Mouse (Mus musculus) kidney, adult 2 months (tissue): ENCODE results near the gene P3h4. TPM values are rescaled to one million over a fixed set of nuclear protein-coding genes. Genes with fewer than 3 reads are reported as not detected.

Experiments used
- DNase-seq: peaks from one replicate; pipeline ENCODE4 v3.0.0; 2021
- H3K27ac ChIP-seq: fragments of 200-500 bp; 2 replicates; pipeline ENCODE4 v1.5.1; 2012; ENCODE audit warnings: low read depth, low read length, control low read depth, inconsistent platforms; ENCODE audit not compliant: insufficient read depth
- H3K27me3 ChIP-seq: fragments of 200-500 bp; replicated peaks from 2 replicates; pipeline ENCODE4 v1.6.1; 2012; ENCODE audit warnings: mild to moderate bottlenecking, moderate library complexity, low read length, inconsistent platforms; ENCODE audit not compliant: control insufficient read depth, insufficient read depth
- H3K36me3 ChIP-seq: fragments of 200-500 bp; 2 replicates; pipeline ENCODE4 v1.6.1; 2012; ENCODE audit warnings: mild to moderate bottlenecking, moderate library complexity, low read length, inconsistent platforms; ENCODE audit not compliant: control insufficient read depth, insufficient read depth
- H3K4me1 ChIP-seq: fragments of 200-500 bp; 2 replicates; pipeline ENCODE4 v1.6.1; 2011; ENCODE audit warnings: low read length; ENCODE audit not compliant: control insufficient read depth, insufficient read depth
- H3K4me3 ChIP-seq: fragments of 200-500 bp; 2 replicates; pipeline ENCODE4 v1.5.1; 2011; ENCODE audit warnings: mild to moderate bottlenecking, low read depth, low read length, control low read depth; ENCODE audit not compliant: insufficient read depth
- CTCF ChIP-seq: fragments of 200-500 bp; conservative IDR thresholded peaks from 2 replicates; pipeline ENCODE4 v1.5.1; 2011; ENCODE audit warnings: low read depth, mild to moderate bottlenecking, control low read depth, low read length, moderate library complexity, mixed read lengths; ENCODE audit not compliant: insufficient read depth, insufficient read length
- POLR2A ChIP-seq: fragments of 200-500 bp; IDR thresholded peaks from one replicate; pipeline ENCODE4 v1.6.1; 2011; ENCODE audit warnings: low read depth, low read length, control low read depth
- WGBS: fragments of 180-500 bp; shearing (Covaris S2); methylation state at CpG from one replicate; pipeline ENCODE4 v1.1.7; 2018; 5-methylcytosine and 5-hydroxymethylcytosine counted together
- polyA plus RNA-seq: library from polyadenylated mRNA; depleted of rRNA; stranded (reverse); fragments of >200 nt; gene quantifications from 2 replicates; pipeline ENCODE4 v1.2.3, GENCODE M21; 2012

P3h4 gene
- polyA plus RNA-seq, 1 experiment, result 11.9 TPM

DNA sequence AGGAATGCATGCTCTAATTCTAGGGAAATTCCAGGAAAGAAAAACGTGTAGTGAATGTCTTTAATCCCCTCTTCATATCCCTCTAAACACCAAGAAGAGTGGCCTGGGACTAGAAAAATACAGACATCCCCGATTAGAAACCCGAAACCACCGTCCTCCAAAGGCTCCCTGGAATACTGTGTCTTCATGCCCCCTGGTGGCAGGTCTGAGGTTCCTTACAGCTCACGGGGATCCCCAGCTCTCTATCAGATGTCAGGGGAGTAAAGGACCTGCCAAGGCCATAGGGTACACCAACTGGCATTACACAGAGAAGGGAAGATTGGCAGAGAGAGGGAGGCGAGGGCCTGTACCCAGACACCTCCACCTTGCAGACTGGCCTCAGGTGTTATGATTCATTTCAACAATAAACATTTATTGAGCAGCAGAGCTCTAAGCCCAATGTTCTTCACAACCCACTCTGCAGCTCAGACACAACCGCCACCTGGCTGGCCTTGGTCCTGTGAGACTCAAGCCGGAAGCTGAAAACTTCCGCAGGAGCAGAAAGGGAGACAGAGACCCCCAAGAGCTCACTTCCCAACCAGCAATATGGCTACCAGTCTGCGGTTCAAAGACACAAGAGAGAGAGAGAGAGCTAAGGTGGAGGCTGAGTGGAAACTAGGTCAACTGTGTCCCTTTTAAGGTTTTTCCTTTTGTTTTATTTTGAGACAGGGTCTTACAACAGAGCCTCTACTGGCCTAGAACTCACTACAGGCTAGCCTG, 6.4 kb downstream of the P3h4 start:
- Histone ChIP-seq H3K27me3 (no peaks in the 10 kb centered on the region), H3K27ac (no peak overlapping the region), H3K36me3 (no peaks in the 10 kb centered on the region), H3K4me3 (no peak overlapping the region), H3K4me1 (peaks cover 2% of the 10 kb centered on the region; the same call in 1 of the 2 replicates)
- DNase-seq, result peak; percentile 83
- TF ChIP-seq CTCF (peak; percentile 83), POLR2A (no peak)
- 41% methylated on average over 10 of the region's 10 CpGs for WGBS

DNA sequence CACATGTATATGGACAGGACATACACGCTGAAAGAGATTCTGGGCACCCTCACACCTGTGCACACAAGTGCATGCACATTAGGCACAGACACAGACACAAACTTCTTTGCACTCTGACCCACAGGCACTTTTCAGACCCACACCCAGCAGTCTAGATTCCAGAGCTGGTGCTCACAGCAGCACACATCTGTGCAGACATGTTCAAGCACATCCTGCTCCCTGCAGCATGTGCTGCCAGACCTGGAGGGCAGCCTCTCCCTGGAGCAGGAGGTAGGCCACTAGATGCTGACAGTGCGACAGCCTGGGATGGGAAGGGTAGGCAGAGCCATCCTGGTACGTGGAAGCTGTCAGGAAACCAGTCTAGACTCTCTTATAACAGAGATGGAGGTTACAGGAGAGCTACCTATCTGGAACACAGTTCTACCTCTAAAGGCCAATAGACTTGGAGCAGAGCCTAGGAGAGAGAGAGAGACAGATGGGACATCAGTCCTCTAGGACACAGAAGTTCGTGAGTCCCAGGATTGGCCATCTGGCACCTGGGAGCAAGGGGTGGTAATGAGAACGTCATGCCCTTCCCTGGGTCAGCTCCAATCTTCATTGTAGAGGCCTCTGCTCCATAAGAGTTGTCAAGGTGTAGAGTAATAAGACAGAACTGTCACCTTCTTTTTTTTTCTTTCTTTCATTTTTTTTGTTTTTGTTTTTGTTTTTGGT, 7.5 kb downstream of the P3h4 start:
- WGBS, result 93% methylated on average over 5 of the region's 5 CpGs
- Histone ChIP-seq H3K4me3 (no peak overlapping the region), H3K4me1 (peaks cover 7% of the 10 kb centered on the region; the same call in 1 of the 2 replicates), H3K27ac (no peak overlapping the region), H3K27me3 (no peaks in the 10 kb centered on the region), H3K36me3 (no peaks in the 10 kb centered on the region)
- no peak for DNase-seq
- TF ChIP-seq CTCF, result no peak
- TF ChIP-seq POLR2A, result no peak

DNA sequence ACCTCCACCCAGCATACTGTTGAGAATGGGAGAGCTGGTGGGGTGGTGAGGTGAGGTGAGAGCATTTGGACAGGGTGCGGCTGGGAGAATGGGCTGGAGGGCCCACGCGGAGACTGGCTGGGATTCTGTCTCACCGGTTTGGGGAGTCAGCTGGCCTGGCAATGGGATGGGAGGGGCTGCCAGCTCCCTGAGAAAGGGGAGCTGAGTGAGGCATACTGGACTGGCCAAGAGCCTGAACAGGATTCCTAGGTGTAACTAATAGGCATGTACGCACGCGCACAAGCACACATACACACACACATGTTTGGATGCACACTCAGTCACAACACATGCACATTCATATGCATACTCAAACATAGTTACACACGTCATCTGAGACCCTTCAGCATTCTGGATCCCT, 8.4 kb downstream of the P3h4 start:
- no peak for DNase-seq
- H3K27ac ChIP-seq, result no peak overlapping the region
- WGBS, result 83% methylated on average over 8 of the region's 8 CpGs

GRCm38 (mm10) chr11:100404456-100405074, 10.1 kb downstream of the P3h4 start:
- Histone ChIP-seq H3K36me3 (no peaks in the 10 kb centered on the region), H3K4me1 (peaks cover 7% of the 10 kb centered on the region; the same call in 1 of the 2 replicates), H3K4me3 (no peak overlapping the region), H3K27ac (no peak overlapping the region), H3K27me3 (no peaks in the 10 kb centered on the region)
- 96% methylated on average over 3 of the region's 3 CpGs for WGBS
- TF ChIP-seq POLR2A, result no peak
- no peak for TF ChIP-seq CTCF
- DNase-seq, result no peak

More for the DNA sequence above, 8.4 kb downstream of the P3h4 start:
- H3K36me3 ChIP-seq, result no peaks in the 10 kb centered on the region
- TF ChIP-seq POLR2A, result no peak
- no peak for TF ChIP-seq CTCF
- H3K4me3 ChIP-seq, result no peak overlapping the region
- H3K4me1 ChIP-seq, result peaks cover 7% of the 10 kb centered on the region; the same call in 1 of the 2 replicates
- H3K27me3 ChIP-seq, result no peaks in the 10 kb centered on the region

DNA sequence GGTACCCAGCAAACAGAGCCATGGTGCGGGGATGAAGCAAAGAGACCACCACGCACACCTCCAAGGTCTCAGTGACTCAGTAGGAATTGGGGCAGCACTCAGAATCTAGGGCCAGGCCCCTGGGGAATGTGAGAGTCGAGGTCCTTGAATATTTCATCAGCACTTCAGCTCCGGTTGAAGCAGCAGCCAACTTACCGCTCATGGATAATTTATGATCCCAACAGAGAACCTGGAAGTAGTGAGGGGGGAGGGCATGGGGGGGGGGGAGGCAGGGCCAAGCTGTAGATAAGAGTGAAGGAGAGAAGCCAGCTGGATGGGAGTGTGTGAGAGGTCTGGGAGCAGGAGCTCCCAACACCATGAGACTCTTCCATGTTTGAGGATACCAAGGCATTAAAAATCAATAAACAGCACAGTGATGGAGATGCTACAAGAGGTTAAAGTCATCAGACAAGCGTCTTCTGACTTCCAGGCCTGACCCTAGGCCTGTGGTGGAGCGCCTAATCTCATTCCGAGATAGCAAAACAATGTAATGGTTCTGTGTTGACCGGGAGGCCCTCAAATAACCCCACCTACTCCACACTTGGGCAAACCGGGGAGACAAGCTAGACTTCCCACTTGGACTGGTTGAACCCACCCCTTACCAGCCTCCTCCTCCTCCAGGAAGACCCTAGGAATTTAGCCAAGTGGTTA, 11.0 kb downstream of the P3h4 start:
- DNase-seq, result peak; percentile 52
- WGBS, result 53% methylated on average over 10 of the region's 10 CpGs

DNA sequence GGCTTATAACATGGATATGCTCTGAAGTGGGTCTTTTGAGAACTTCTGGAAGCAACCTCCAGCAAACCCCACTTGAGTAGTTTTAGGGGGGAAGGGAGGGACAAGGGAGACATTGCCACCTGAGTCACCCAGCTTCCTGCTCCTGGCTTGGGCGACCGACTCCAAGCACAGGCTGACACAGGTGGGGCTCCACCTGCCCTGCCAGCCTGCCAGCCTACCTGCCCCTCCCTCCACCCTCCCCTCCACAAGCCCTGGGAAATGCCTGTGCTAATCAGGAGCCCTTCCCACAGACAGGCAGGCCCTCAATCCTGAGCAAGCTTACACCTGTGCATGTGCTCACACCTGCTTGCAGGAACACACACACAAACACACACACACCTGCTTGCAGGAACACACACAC, 12.0 kb downstream of the P3h4 start:
- peak; percentile 38 for DNase-seq
- peak overlapping the region; percentile 43; the same call in 1 of the 2 replicates for H3K27ac ChIP-seq
- peaks cover 10% of the 10 kb centered on the region; the same call in 1 of the 2 replicates for H3K4me1 ChIP-seq
- H3K36me3 ChIP-seq, result no peaks in the 10 kb centered on the region
- H3K27me3 ChIP-seq, result no peaks in the 10 kb centered on the region
- 60% methylated on average over 2 of the region's 2 CpGs for WGBS
- TF ChIP-seq CTCF (no peak), POLR2A (no peak)
- no peak overlapping the region for H3K4me3 ChIP-seq

More for the DNA sequence above, 11.0 kb downstream of the P3h4 start:
- no peaks in the 10 kb centered on the region for H3K36me3 ChIP-seq
- H3K4me3 ChIP-seq, result no peak overlapping the region
- TF ChIP-seq CTCF, result no peak
- TF ChIP-seq POLR2A, result no peak
- no peaks in the 10 kb centered on the region for H3K27me3 ChIP-seq
- H3K4me1 ChIP-seq, result peaks cover 7% of the 10 kb centered on the region; the same call in 1 of the 2 replicates
- H3K27ac ChIP-seq, result peak overlapping the region; percentile 43; the same call in 1 of the 2 replicates
